ENCODE assay signal across 7 mouse cellular contexts in the genomic region with DNA sequence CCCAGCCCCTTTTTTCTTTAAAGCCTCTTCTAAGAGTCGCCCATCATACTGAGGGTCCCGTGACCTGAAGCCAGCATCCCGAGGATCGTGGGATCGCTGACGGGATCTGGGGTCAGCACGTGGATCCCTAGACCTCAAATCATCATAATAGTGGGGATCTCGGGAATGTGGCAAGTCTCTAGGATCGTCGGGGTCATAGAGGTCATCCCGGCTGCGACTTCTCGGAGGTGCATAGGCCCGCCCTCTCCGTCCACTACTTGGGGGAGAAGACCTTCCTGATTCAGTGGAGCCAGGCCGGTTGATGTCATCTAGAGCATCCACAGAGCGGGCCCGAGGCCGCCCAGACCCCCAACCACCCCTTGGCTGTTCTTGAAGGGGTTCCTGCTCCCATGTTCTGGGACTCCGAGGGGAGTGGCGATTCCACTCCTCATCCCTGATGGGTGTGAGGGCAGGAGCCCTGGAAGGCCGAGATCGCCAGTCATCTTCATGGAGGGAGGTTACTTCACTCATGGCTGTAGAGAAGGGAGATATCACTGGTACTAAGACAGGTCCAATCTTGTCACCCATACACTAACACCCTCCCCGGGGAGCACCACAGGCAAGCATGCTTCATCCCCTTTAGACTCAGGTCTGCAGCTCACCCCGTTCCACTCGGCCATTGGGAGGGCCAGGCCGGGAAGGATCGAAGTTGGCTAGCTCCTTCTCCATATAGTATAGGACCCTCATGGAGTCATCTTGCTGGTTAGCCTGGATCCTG. TPM values are rescaled to one million over a fixed set of nuclear protein-coding genes. Genes with fewer than 3 reads are reported as not detected.
DNase-seq lines count a peak whose midpoint lies in the region; ATAC-seq and TF ChIP-seq lines count a peak whose summit lies in the region.

No protein-coding gene starts in this region.

- H3K27me3 ChIP-seq in neural tube, embryonic 11.5 days (ENCODE audit: control insufficient read depth, insufficient read depth, low read length) = no peaks in the 10 kb centered on the region
- H3K27me3 ChIP-seq in embryonic facial prominence, embryonic 12.5 days = no peaks in the 10 kb centered on the region
- H3K27me3 ChIP-seq in intestine, embryonic 16.5 days (replicated peaks; ENCODE audit: control insufficient read depth, insufficient read depth, low read length) = no peaks in the 10 kb centered on the region
- no peaks in the 10 kb centered on the region for H3K27me3 ChIP-seq in midbrain, postnatal 0 days (ENCODE audit: insufficient read depth, low read length)

- peaks cover 3% of the 10 kb centered on the region for H3K36me3 ChIP-seq in neural tube, embryonic 11.5 days (ENCODE audit: control insufficient read depth, insufficient read depth, low read length)
- peaks cover 32% of the 10 kb centered on the region for H3K36me3 ChIP-seq in embryonic facial prominence, embryonic 12.5 days
- H3K36me3 ChIP-seq in intestine, embryonic 16.5 days (ENCODE audit: control insufficient read depth, insufficient read depth, low read length) = peaks cover 23% of the 10 kb centered on the region; the same call in 1 of the 2 replicates
- peaks cover 18% of the 10 kb centered on the region for H3K36me3 ChIP-seq in midbrain, postnatal 0 days (ENCODE audit: insufficient read depth, low read length)

- no peaks in the 10 kb centered on the region for H3K9me3 ChIP-seq in neural tube, embryonic 11.5 days (ENCODE audit: control insufficient read depth, low read length)
- no peaks in the 10 kb centered on the region for H3K9me3 ChIP-seq in embryonic facial prominence, embryonic 12.5 days
- no peaks in the 10 kb centered on the region for H3K9me3 ChIP-seq in intestine, embryonic 16.5 days (ENCODE audit: control insufficient read depth, low read length)
- no peaks in the 10 kb centered on the region for H3K9me3 ChIP-seq in midbrain, postnatal 0 days (ENCODE audit: low read length)

- peak overlapping the region; percentile 60 for H3K4me2 ChIP-seq in neural tube, embryonic 11.5 days (ENCODE audit: low read depth)
- H3K4me2 ChIP-seq in embryonic facial prominence, embryonic 12.5 days (replicated peaks) = peak overlapping the region; percentile 58
- peak overlapping the region; percentile 64 for H3K4me2 ChIP-seq in intestine, embryonic 16.5 days (ENCODE audit: low read depth, low read length)
- H3K4me2 ChIP-seq in midbrain, postnatal 0 days (ENCODE audit: low read depth, low read length, poor library complexity, severe bottlenecking) = peak overlapping the region; percentile 90

- peaks cover 12% of the 10 kb centered on the region; the same call in 1 of the 2 replicates for H3K4me1 ChIP-seq in neural tube, embryonic 11.5 days (ENCODE audit: control insufficient read depth, insufficient read depth, low read length)
- H3K4me1 ChIP-seq in embryonic facial prominence, embryonic 12.5 days = peaks cover 16% of the 10 kb centered on the region
- H3K4me1 ChIP-seq in intestine, embryonic 16.5 days (ENCODE audit: control insufficient read depth, insufficient read depth, low read length) = peaks cover 17% of the 10 kb centered on the region
- H3K4me1 ChIP-seq in midbrain, postnatal 0 days (ENCODE audit: insufficient read depth, low read length) = peaks cover 12% of the 10 kb centered on the region; the same call in 1 of the 2 replicates

- no peak for ATAC-seq in neural tube, embryonic 11.5 days (ENCODE audit: insufficient read depth, low FRiP score, low TSS enrichment)
- ATAC-seq in embryonic facial prominence, embryonic 12.5 days (ENCODE audit: insufficient number of reproducible peaks, insufficient read depth, low FRiP score, low TSS enrichment) = no peak
- ATAC-seq in intestine, embryonic 16.5 days = no peak
- no peak for ATAC-seq in midbrain, postnatal 0 days (ENCODE audit: low FRiP score)

- peak overlapping the region; percentile 97; the same call in 1 of the 2 replicates for H3K27ac ChIP-seq in neural tube, embryonic 11.5 days (ENCODE audit: low read depth, low read length)
- peak overlapping the region; percentile 99 for H3K27ac ChIP-seq in embryonic facial prominence, embryonic 12.5 days
- peak overlapping the region; percentile 98 for H3K27ac ChIP-seq in intestine, embryonic 16.5 days (ENCODE audit: low read length)
- H3K27ac ChIP-seq in midbrain, postnatal 0 days (ENCODE audit: low read depth, low read length) = peak overlapping the region; percentile 97; the same call in 1 of the 2 replicates

- H3K9ac ChIP-seq in neural tube, embryonic 11.5 days (ENCODE audit: low read length) = peak overlapping the region; percentile 93
- H3K9ac ChIP-seq in embryonic facial prominence, embryonic 12.5 days = peak overlapping the region; percentile 100
- H3K9ac ChIP-seq in intestine, embryonic 16.5 days (ENCODE audit: low read depth, low read length) = peak overlapping the region; percentile 99
- H3K9ac ChIP-seq in midbrain, postnatal 0 days (replicated peaks; ENCODE audit: low read length, poor library complexity, severe bottlenecking) = peak overlapping the region; percentile 99

- no peak for DNase-seq in neural tube, embryonic 11.5 days (ENCODE audit: low spot score)
- DNase-seq in neural tube, embryonic 10.5 days (ENCODE audit: extremely low spot score, low spot score) = no peak
- no peak for DNase-seq in midbrain, postnatal 0 days (ENCODE audit: low spot score)
- DNase-seq in frontal cortex, postnatal 14 days (ENCODE audit: low spot score in 2 of 2) = no peak
- DNase-seq in lung, postnatal 36 days = no peak

- H3K4me3 ChIP-seq in neural tube, embryonic 11.5 days (ENCODE audit: low read depth, low read length) = peak overlapping the region; percentile 99
- peak overlapping the region; percentile 96 for H3K4me3 ChIP-seq in embryonic facial prominence, embryonic 12.5 days
- peak overlapping the region; percentile 93 for H3K4me3 ChIP-seq in intestine, embryonic 16.5 days (ENCODE audit: low read length)
- peak overlapping the region; percentile 92 for H3K4me3 ChIP-seq in midbrain, postnatal 0 days (ENCODE audit: low read depth, low read length)

- no peak for TF ChIP-seq CTCF in midbrain, postnatal 0 days (IDR thresholded peaks at IDR 0.05)

- WGBS in neural tube, embryonic 11.5 days = 70% methylated on average over 28 of the region's 28 CpGs
- WGBS in embryonic facial prominence, embryonic 12.5 days = 73% methylated on average over 28 of the region's 28 CpGs
- WGBS in intestine, embryonic 16.5 days = 68% methylated on average over 28 of the region's 28 CpGs
- 75% methylated on average over 28 of the region's 28 CpGs for WGBS in midbrain, postnatal 0 days

RNA-seq across cellular contexts. Expression of a gene that starts 1.7 kb away (rescaled TPM):
- polyA plus RNA-seq in neural tube, embryonic 11.5 days (2014; fragmentation: Nextera tagmentation; extraction: Ambion mirVana) = 27.9 and 28.1 TPM in 2 replicates
- 31.8 and 32.7 TPM in 2 replicates for polyA plus RNA-seq in embryonic facial prominence, embryonic 12.5 days (2016; fragmentation: Nextera tagmentation; extraction: Ambion mirVana)
- 12.9 and 13.3 TPM in 2 replicates for polyA plus RNA-seq in intestine, embryonic 16.5 days (2015; fragmentation: Nextera tagmentation; extraction: Ambion mirVana)
- 95.3 and 102 TPM in 2 replicates for total RNA-seq in midbrain, postnatal 0 days (2014; rRNA removed)
- polyA plus RNA-seq in midbrain, postnatal 0 days (2015; fragmentation: Nextera tagmentation; extraction: Ambion mirVana) = 27.0 and 28.4 TPM in 2 replicates

RNA-seq across cellular contexts. Expression of a gene that starts 14.5 kb away (rescaled TPM):
- polyA plus RNA-seq in neural tube, embryonic 11.5 days (2014; fragmentation: Nextera tagmentation; extraction: Ambion mirVana) = not detected in 2 replicates
- polyA plus RNA-seq in embryonic facial prominence, embryonic 12.5 days (2016; fragmentation: Nextera tagmentation; extraction: Ambion mirVana) = not detected in 2 replicates
- not detected in 2 replicates for polyA plus RNA-seq in intestine, embryonic 16.5 days (2015; fragmentation: Nextera tagmentation; extraction: Ambion mirVana)
- total RNA-seq in midbrain, postnatal 0 days (2014; rRNA removed) = not detected in 2 replicates
- polyA plus RNA-seq in midbrain, postnatal 0 days (2015; fragmentation: Nextera tagmentation; extraction: Ambion mirVana) = not detected in 2 replicates

RNA-seq across cellular contexts. Expression of a gene that starts 15.0 kb away (rescaled TPM):
- polyA plus RNA-seq in neural tube, embryonic 11.5 days (2014; fragmentation: Nextera tagmentation; extraction: Ambion mirVana) = 14.1 and 16.6 TPM in 2 replicates
- 25.6 and 26.2 TPM in 2 replicates for polyA plus RNA-seq in embryonic facial prominence, embryonic 12.5 days (2016; fragmentation: Nextera tagmentation; extraction: Ambion mirVana)
- polyA plus RNA-seq in intestine, embryonic 16.5 days (2015; fragmentation: Nextera tagmentation; extraction: Ambion mirVana) = 164 and 166 TPM in 2 replicates
- 29.7 and 30.3 TPM in 2 replicates for total RNA-seq in midbrain, postnatal 0 days (2014; rRNA removed)
- polyA plus RNA-seq in midbrain, postnatal 0 days (2015; fragmentation: Nextera tagmentation; extraction: Ambion mirVana) = 23.9 TPM in 2 replicates

RNA-seq across cellular contexts. Expression of a gene that starts 15.3 kb away (rescaled TPM):
- 0.32 and 0.93 TPM in 2 replicates for polyA plus RNA-seq in neural tube, embryonic 11.5 days (2014; fragmentation: Nextera tagmentation; extraction: Ambion mirVana)
- 1.4 and 2.0 TPM in 2 replicates for polyA plus RNA-seq in embryonic facial prominence, embryonic 12.5 days (2016; fragmentation: Nextera tagmentation; extraction: Ambion mirVana)
- polyA plus RNA-seq in intestine, embryonic 16.5 days (2015; fragmentation: Nextera tagmentation; extraction: Ambion mirVana) = 12.8 and 13.7 TPM in 2 replicates
- 0.88 TPM in 1 of 2 replicates, not detected in the other for total RNA-seq in midbrain, postnatal 0 days (2014; rRNA removed)
- polyA plus RNA-seq in midbrain, postnatal 0 days (2015; fragmentation: Nextera tagmentation; extraction: Ambion mirVana) = 0.85 and 0.91 TPM in 2 replicates

RNA-seq across cellular contexts. Expression of a gene that starts 33.8 kb away (rescaled TPM):
- polyA plus RNA-seq in neural tube, embryonic 11.5 days (2014; fragmentation: Nextera tagmentation; extraction: Ambion mirVana) = not detected in 2 replicates
- polyA plus RNA-seq in embryonic facial prominence, embryonic 12.5 days (2016; fragmentation: Nextera tagmentation; extraction: Ambion mirVana) = not detected in 2 replicates
- polyA plus RNA-seq in intestine, embryonic 16.5 days (2015; fragmentation: Nextera tagmentation; extraction: Ambion mirVana) = not detected in 2 replicates
- not detected in 2 replicates for total RNA-seq in midbrain, postnatal 0 days (2014; rRNA removed)
- polyA plus RNA-seq in midbrain, postnatal 0 days (2015; fragmentation: Nextera tagmentation; extraction: Ambion mirVana) = not detected in 2 replicates
